Mouse (Mus musculus) lung, adult 2 months (tissue): ENCODE measurements around the gene Capns1. TPM values are rescaled to one million over a fixed set of nuclear protein-coding genes. Genes with fewer than 3 reads are reported as not detected.
"Not testable (repeated sequence)": the region's sequence is repeated elsewhere in the genome, so short reads cannot be mapped to it uniquely, and the experiment has no call there.

Experiments used
- DNase-seq: peaks from one replicate; pipeline ENCODE4 v3.0.0; 2022
- H3K4me1 ChIP-seq: fragments of 200-500 bp; 2 replicates; pipeline ENCODE4 v1.6.1; 2011; ENCODE audit warnings: low read length; ENCODE audit not compliant: control insufficient read depth, insufficient read depth
- H3K4me3 ChIP-seq: fragments of 200-500 bp; replicated peaks from 2 replicates; pipeline ENCODE3; 2011; ENCODE audit warnings: low read depth, mild to moderate bottlenecking, control low read depth, low read length; ENCODE audit errors: extremely low read depth
- CTCF ChIP-seq: fragments of 200-500 bp; IDR thresholded peaks from 2 replicates; pipeline ENCODE4 v1.5.1; 2011; ENCODE audit warnings: mild to moderate bottlenecking, low read length, control low read depth; ENCODE audit not compliant: insufficient read depth
- POLR2A ChIP-seq: fragments of 200-500 bp; IDR thresholded peaks from 2 replicates; pipeline ENCODE4 v1.6.1; 2011; ENCODE audit warnings: low read depth, mild to moderate bottlenecking, control low read depth, low read length, borderline replicate concordance; ENCODE audit errors: extremely low read depth
- WGBS: fragments of 180-500 bp; shearing (Covaris S2); methylation state at CpG from one replicate; pipeline ENCODE4 v1.1.7; 2018; 5-methylcytosine and 5-hydroxymethylcytosine counted together
- polyA plus RNA-seq: library from polyadenylated mRNA; depleted of rRNA; stranded (reverse); fragments of >200 nt; gene quantifications from 2 replicates; pipeline ENCODE4 v1.2.3, GENCODE M21; 2012

Capns1 gene
- polyA plus RNA-seq, 1 experiment, result 1,083 TPM

DNA sequence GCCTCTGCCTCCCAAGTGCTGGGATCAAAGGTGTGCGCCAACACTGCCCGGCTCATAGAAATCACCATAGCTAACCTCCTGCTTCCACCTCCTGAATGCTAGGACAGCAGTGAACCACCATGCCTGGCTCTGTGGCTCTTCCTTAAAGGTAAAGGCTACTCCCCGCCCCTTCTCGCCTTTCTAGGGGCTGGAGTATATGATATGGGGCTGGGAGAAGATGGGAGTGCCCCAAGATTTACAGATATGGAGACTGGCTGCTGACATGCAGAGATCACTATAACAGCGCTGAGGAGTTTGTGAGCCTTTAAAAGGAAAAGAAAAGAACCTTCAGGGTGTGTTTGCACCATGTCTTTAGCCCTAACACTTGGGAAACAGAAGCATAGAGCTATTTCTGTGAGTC, 23.6 kb upstream of the Capns1 start:
- DNase-seq, result no peak

DNA sequence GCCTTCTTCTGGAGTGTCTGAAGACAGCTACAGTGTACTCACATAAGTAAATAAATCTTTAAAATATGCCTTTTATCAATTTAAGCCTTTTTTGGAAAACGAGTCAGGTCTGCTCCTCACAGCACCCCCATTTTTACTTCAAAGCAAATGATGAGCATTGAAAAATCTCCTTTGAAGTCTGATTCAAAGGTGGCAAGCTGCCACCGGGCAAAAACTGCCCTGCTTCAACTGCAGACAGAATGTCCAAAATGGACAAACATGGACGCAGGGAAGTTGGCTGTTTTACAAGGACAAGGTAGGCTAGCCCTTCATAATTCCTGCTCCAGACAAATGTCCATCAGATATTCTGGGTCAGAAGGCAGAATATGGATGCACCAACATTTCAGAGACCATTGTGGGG, 22.8 kb upstream of the Capns1 start:
- Histone ChIP-seq H3K4me3 (no peak overlapping the region), H3K4me1 (0 out of 2 replicates have a peak, but pooled peaks cover 3% of the 10 kb centered on the region)
- no peak for TF ChIP-seq CTCF
- TF ChIP-seq POLR2A, result no peak
- DNase-seq, result no peak
- 65% methylated on average over 3 of the region's 3 CpGs for WGBS

More for the DNA sequence above, 23.6 kb upstream of the Capns1 start:
- no peak overlapping the region for H3K4me3 ChIP-seq
- no peak for TF ChIP-seq CTCF
- no peak for TF ChIP-seq POLR2A
- WGBS, result 92% methylated on average over 5 of the region's 5 CpGs
- H3K4me1 ChIP-seq, result no peaks in the 10 kb centered on the region

DNA sequence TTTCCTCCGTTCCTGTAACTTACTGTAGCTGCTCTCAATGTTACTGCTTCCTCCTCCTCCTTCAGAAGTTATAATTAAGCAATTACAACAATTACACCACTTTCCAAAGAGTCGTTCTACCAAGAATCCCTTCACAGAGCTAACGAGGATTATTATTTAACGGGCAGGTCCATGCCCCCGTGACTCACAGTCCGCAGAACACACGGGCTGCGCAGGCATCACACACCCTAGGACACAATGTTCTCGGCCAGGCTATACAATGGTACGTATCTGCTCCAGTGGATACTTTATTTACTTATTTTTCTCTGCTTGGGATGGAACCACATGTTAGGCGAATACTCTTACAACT, 21.4 kb upstream of the Capns1 start:
- 0 out of 2 replicates have a peak, but pooled peaks cover 3% of the 10 kb centered on the region for H3K4me1 ChIP-seq
- H3K4me3 ChIP-seq, result peak overlapping the region; percentile 58
- no peak for TF ChIP-seq CTCF
- TF ChIP-seq POLR2A, result no peak
- DNase-seq, result no peak
- 16% methylated on average over 11 of the region's 11 CpGs for WGBS

DNA sequence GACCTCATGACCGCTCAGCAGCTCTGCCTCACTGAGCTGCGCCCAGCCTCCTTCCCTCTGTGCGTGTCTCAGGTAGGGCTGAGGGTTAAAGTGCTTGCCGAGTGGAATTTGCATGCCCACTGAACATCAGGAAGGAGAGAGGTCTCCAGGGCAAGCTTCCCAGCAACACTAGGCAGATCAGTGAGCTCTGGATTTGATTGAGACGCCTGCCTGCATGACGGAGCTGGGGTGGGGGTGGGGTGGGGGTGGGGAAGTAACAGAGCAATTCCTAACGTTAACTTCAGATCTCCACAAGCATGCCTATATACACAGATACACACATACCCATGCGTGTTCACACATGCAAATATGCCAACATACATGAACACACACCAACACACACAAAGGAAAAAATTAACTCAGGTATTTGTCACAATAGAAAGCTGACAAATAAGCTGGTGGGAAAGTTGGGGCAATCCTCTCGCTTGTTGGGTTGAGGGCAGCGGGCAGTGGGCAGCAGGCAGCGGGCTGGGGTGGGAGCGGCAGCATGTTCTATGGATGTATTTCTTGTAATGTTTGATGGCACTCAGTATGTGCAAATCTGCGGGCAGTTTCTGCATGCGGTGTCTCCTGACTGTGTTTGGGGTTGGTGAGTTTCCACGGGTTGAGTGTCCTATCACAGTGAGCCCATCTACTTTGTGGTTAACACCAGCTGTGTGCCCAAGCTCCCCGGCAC, 20.8 kb upstream of the Capns1 start:
- 4% methylated on average over 16 of the region's 16 CpGs for WGBS
- TF ChIP-seq CTCF (no peak), POLR2A (0 out of 2 replicates have a peak, but pooled peaks have one; percentile 5)
- DNase-seq, result no peak
- Histone ChIP-seq H3K4me3 (peak overlapping the region; percentile 58), H3K4me1 (0 out of 2 replicates have a peak, but pooled peaks cover 3% of the 10 kb centered on the region)

DNA sequence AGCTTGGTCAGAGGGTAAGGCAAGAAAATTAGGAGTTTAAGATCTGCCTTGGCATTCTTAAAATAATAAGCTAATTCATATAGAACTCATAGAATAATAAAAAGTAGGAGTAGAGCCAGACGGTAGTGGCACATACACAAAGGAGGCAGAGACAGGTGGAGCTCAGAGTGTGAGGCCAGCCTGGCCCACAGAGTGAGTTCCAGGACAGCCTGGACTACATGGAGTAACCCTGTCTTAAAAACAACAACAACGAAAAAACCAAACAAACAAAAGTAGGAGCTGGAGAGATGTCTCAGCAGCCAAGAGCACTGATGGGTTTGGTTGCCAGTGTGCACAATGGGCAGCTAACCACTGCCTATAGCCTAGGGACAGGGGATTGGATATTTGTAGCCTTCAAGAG, 18.7 kb upstream of the Capns1 start:
- H3K4me1 ChIP-seq, result 0 out of 2 replicates have a peak, but pooled peaks cover 3% of the 10 kb centered on the region
- H3K4me3 ChIP-seq, result no peak overlapping the region
- WGBS, result 67% methylated on average over 2 of the region's 2 CpGs
- no peak for DNase-seq
- TF ChIP-seq POLR2A (no peak), CTCF (no peak)

DNA sequence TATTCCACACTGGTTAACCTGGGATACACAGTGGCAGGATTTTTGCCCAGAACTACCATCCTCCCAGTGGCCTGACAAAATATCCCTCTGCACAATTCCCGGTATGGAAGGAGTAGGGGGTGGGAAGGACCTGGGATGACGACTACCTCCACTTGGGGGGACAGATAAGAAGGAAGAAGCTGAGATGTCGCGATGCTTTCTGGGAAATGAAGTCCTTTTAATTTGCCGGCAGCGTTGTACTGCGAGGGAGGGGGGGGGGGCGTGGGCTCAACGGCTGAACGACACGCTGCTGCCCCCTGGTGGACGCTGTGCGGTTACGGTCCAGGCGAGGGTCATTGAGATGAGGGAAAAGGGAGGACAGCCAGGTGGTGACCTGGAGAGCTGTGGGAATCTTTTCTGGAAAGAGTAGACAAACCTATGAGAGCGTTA, 18.1 kb upstream of the Capns1 start:
- peak; percentile 69 for DNase-seq
- peak; percentile 71 for TF ChIP-seq CTCF
- TF ChIP-seq POLR2A, result no peak
- 0% methylated on average over 15 of the region's 16 CpGs for WGBS
- 0 out of 2 replicates have a peak, but pooled peaks cover 3% of the 10 kb centered on the region for H3K4me1 ChIP-seq
- H3K4me3 ChIP-seq, result peak overlapping the region; percentile 48

DNA sequence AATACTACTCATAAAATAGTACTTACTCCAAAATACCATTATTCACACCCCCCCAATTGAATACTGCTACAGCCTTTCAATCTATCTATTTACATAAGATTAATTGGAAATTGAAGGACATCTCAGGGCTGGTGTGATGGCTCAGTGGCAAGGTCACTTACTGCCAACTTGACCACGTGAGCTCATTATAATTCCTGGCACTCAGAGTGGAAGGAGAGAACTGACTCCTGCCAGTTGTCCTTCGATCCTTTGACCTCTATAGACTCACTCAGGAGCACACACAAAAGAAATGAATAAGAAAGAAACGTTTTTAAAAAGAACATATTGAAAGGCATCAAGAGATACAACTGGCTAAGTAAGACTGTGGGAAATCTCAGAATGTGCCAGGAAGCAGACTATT, 17.3 kb upstream of the Capns1 start:
- WGBS, result 86% methylated on average over 3 of the region's 3 CpGs
- H3K4me1 ChIP-seq, result 0 out of 2 replicates have a peak, but pooled peaks cover 3% of the 10 kb centered on the region
- DNase-seq, result no peak
- no peak overlapping the region for H3K4me3 ChIP-seq
- no peak for TF ChIP-seq CTCF
- no peak for TF ChIP-seq POLR2A

GRCm38 (mm10) chr7:30213881-30214280, 15.3 kb upstream of the Capns1 start:
- WGBS, result 65% methylated on average over 3 of the region's 3 CpGs
- TF ChIP-seq POLR2A (no peak), CTCF (no peak)

GRCm38 (mm10) chr7:30211025-30211424, 12.4 kb upstream of the Capns1 start:
- WGBS, result 31% methylated on average over 4 of the region's 4 CpGs
- no peak overlapping the region for H3K4me3 ChIP-seq
- no peaks in the 10 kb centered on the region for H3K4me1 ChIP-seq
- DNase-seq, result no peak
- TF ChIP-seq POLR2A (no peak), CTCF (no peak)

More at GRCm38 (mm10) chr7:30213881-30214280, 15.3 kb upstream of the Capns1 start:
- Histone ChIP-seq H3K4me3 (no peak overlapping the region), H3K4me1 (0 out of 2 replicates have a peak, but pooled peaks cover 3% of the 10 kb centered on the region)
- no peak for DNase-seq

GRCm38 (mm10) chr7:30206364-30206763, 7.8 kb upstream of the Capns1 start:
- not testable (repeated sequence) for DNase-seq, H3K4me3 ChIP-seq, H3K4me1 ChIP-seq
- WGBS, result 47% methylated on average over 5 of the region's 5 CpGs

GRCm38 (mm10) chr7:30205383-30205782, 6.8 kb upstream of the Capns1 start:
- TF ChIP-seq CTCF, result peak; percentile 70
- no peak for TF ChIP-seq POLR2A
- peak; percentile 55 for DNase-seq
- WGBS, result 2% methylated on average over 2 of the region's 2 CpGs
- Histone ChIP-seq H3K4me1 (no peaks in the 10 kb centered on the region), H3K4me3 (no peak overlapping the region)
